Mouse (Mus musculus) midbrain, embryonic 13.5 days (tissue): ENCODE results near the gene Rnase9. TPM values are rescaled to one million over a fixed set of nuclear protein-coding genes. Genes with fewer than 3 reads are reported as not detected.
"Not testable (repeated sequence)": the region's sequence is repeated elsewhere in the genome, so short reads cannot be mapped to it uniquely, and the experiment has no call there.

Experiments used
- ATAC-seq: fragments of 200-750 bp; cut with Nextera tagmentation; 2 replicates; pipeline ENCODE4 v1.8.0; 2017; ENCODE audit warnings: mild to moderate bottlenecking, moderate TSS enrichment, moderate library complexity
- H3K27ac ChIP-seq: fragments of 300-500 bp; sonication (generic); 2 replicates; pipeline ENCODE4 v1.5.1; 2015; ENCODE audit warnings: inconsistent platforms, mild to moderate bottlenecking, moderate library complexity
- H3K27me3 ChIP-seq: fragments of 300-500 bp; sonication (generic); 2 replicates; pipeline ENCODE4 v1.6.1; 2015; ENCODE audit warnings: mild to moderate bottlenecking, inconsistent platforms
- H3K36me3 ChIP-seq: fragments of 300-500 bp; sonication (generic); 2 replicates; pipeline ENCODE4 v1.6.1; 2015; ENCODE audit warnings: mild to moderate bottlenecking, inconsistent platforms
- H3K4me1 ChIP-seq: fragments of 300-500 bp; sonication (generic); replicated peaks from 2 replicates; pipeline ENCODE4 v1.6.1; 2015; ENCODE audit warnings: inconsistent platforms
- H3K4me2 ChIP-seq: fragments of 300-500 bp; sonication (generic); replicated peaks from 2 replicates; pipeline ENCODE4 v1.6.1; 2015; ENCODE audit warnings: moderate library complexity, mild to moderate bottlenecking, inconsistent platforms
- H3K4me3 ChIP-seq: fragments of 300-500 bp; sonication (generic); replicated peaks from 2 replicates; pipeline ENCODE4 v1.5.1; 2015; ENCODE audit warnings: mild to moderate bottlenecking, inconsistent platforms
- H3K9ac ChIP-seq: fragments of 300-500 bp; sonication (generic); replicated peaks from 2 replicates; pipeline ENCODE4 v1.6.1; 2015; ENCODE audit warnings: mild to moderate bottlenecking, inconsistent platforms
- H3K9me3 ChIP-seq: fragments of 300-500 bp; sonication (generic); 2 replicates; pipeline ENCODE4 v1.6.1; 2016; ENCODE audit warnings: mild to moderate bottlenecking, inconsistent platforms
- WGBS: fragments of 180-500 bp; shearing (Covaris S2); methylation state at CpG from one replicate; pipeline ENCODE4 v1.1.7; 2015; 5-methylcytosine and 5-hydroxymethylcytosine counted together
- polyA plus RNA-seq: library from polyadenylated mRNA; unstranded; fragments of >200 nt; fragmentation: Nextera tagmentation; extraction: Ambion mirVana; gene quantifications from 2 replicates; pipeline ENCODE4 v1.2.1, GENCODE M21; 2015

Rnase9 gene
- polyA plus RNA-seq, 1 experiment from 2014 or later, result not detected

DNA sequence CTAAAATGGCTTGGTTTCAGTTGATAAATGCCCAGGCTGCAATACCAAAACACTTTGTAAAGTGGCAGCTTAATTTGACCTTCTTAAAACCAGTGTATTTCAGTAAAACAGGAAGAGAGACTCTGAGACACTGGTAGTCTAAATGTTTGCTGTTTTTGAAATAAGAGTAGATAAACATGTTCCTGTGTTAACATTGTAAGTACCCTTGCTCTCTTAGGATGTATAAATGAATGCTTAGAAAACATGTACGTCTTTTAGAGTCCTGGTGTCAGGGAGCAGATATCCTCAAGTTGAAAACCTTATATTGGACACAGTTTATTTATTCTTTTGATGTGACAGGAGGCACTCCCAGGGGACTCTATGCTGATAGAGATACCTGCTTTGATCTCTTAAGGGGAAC lies 6.5 kb downstream of the Rnase9 start:
- H3K4me3 ChIP-seq, result no peak overlapping the region
- WGBS, result 36% methylated on average over 1 of the region's 1 CpGs
- no peak overlapping the region for H3K27ac ChIP-seq
- H3K4me2 ChIP-seq, result no peak overlapping the region
- H3K9me3 ChIP-seq, result peaks cover 3% of the 10 kb centered on the region; the same call in 1 of the 2 replicates
- no peak for ATAC-seq
- no peaks in the 10 kb centered on the region for H3K36me3 ChIP-seq
- H3K9ac ChIP-seq, result no peak overlapping the region
- no peaks in the 10 kb centered on the region for H3K4me1 ChIP-seq
- H3K27me3 ChIP-seq, result no peaks in the 10 kb centered on the region

DNA sequence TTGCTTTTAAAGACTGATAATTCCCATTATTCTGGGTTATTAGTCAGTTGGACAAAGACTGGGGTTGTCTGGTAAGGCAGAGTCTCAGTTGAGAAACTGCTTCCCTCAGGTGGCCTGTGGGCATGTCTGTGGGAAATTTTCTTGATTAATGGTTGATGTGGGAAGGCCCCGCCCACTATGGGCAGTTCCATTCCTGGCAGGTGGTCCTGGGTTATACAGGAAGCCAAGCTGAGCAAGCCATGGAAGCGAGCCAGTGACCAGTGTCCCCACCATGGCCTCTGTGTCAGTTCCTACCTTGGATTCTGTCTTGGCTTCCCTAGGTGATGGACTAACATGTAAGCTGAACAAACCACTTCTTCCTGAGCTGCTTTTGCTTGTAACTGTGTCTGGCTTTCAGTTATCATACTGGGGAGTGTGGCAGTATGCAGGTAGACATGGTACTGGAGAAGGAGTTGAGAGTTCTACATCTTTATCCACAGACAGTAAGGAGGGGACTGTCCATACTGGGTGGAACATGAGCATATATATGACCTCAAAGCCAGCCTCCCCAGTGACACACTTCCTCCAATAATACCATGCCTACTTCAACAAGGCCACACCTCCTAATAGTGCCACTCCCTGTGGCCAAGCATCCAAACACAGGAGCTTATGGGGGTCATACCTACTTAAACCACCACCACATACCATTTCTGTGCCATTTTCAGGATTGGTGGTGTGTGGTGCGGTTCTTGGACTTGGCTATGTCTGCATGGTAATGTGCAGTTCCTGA lies 14.1 kb downstream of the Rnase9 start:
- WGBS, result 73% methylated on average over 3 of the region's 3 CpGs
- Histone ChIP-seq H3K4me2 (no peak overlapping the region), H3K36me3 (no peaks in the 10 kb centered on the region), H3K9me3 (peaks cover 3% of the 10 kb centered on the region; the same call in 1 of the 2 replicates), H3K27ac (no peak overlapping the region), H3K4me1 (no peaks in the 10 kb centered on the region), H3K4me3 (no peak overlapping the region), H3K9ac (no peak overlapping the region), H3K27me3 (no peaks in the 10 kb centered on the region)
- ATAC-seq, result 0 out of 2 replicates have a peak, but pooled peaks have one; percentile 27

DNA sequence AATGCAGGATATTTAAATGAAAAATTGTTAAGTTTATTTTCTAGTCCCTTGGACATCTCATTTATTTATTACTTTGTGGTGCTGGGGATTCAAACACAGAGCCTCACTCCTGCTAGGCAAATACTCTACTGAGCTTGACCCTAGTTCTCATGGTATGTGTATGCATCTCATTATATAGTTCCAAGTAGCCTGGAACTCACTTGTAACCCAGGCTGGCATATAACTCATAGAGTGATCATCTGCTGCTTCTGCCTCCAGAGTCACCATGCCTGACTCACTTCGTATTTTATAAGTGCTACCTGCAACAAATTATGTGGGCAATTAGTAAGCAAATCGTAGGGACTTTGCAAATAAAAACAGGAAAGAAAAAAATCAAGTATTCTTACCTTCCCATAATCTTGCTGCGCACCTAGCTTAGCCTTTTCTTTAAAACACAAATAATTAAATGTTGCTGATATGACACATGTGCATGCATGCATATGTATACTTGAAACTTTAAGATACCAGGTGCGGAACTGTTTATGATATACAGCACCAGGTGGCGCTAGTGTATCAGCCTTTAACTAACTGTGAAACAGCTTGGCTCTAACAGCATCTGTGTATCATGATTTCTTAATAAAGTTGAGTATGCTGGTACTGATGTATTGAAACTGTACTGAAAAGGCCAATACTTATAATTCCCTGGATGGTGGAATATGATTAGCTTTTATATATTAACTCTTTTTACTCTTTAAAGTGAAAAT lies 15.1 kb downstream of the Rnase9 start:
- peak; percentile 50 for ATAC-seq
- no peaks in the 10 kb centered on the region for H3K27me3 ChIP-seq
- 39% methylated on average over 5 of the region's 5 CpGs for WGBS
- H3K27ac ChIP-seq, result no peak overlapping the region
- no peaks in the 10 kb centered on the region for H3K4me1 ChIP-seq
- H3K4me3 ChIP-seq, result no peak overlapping the region
- H3K4me2 ChIP-seq, result no peak overlapping the region
- H3K9me3 ChIP-seq, result no peaks in the 10 kb centered on the region
- H3K9ac ChIP-seq, result no peak overlapping the region
- no peaks in the 10 kb centered on the region for H3K36me3 ChIP-seq

DNA sequence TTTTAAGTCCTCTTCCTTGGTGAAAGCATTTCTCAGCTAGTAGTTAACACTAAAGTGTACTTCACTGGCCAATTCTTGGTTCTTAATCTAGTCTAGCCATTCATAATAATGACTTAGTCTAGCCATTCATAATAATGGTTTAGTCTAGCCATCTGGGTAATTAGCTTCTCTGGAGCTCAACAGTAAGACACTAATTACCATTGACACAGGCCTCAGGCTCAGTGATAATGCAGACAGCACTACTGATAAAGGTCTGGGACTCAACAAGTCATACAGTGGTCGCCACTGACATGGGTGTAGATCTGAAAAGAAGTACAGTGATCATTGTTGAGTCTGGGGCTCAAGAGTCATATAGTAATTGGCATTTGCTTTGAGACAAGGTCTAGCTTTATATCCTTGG lies 16.8 kb downstream of the Rnase9 start:
- H3K36me3 ChIP-seq, result no peaks in the 10 kb centered on the region
- no peaks in the 10 kb centered on the region for H3K4me1 ChIP-seq
- H3K4me3 ChIP-seq, result no peak overlapping the region
- no peak overlapping the region for H3K9ac ChIP-seq
- no peaks in the 10 kb centered on the region for H3K27me3 ChIP-seq
- H3K27ac ChIP-seq, result no peak overlapping the region
- H3K9me3 ChIP-seq, result no peaks in the 10 kb centered on the region
- no peak for ATAC-seq
- no peak overlapping the region for H3K4me2 ChIP-seq
- WGBS, result 93% methylated on average over 1 of the region's 1 CpGs

DNA sequence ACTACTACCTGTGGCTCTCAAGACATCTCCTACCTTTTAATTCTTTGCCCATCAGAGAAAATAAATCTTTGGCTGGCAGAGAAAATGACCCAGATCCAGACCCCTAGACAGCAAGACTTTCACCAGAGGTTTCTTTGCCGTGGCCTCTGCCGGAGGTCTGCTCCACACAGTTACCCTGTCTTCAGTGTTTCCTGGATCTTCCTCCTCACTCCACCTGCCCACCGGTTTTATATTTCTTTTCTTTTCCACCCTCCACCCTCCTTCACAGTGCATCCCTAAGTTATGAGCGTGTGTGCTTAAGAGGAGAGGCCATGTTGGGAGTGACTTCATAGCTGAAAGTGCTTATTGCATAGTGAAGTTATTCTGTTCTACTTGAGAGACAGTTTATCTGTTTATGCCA lies 18.2 kb downstream of the Rnase9 start:
- no peaks in the 10 kb centered on the region for H3K36me3 ChIP-seq
- H3K27me3 ChIP-seq, result no peaks in the 10 kb centered on the region
- H3K9me3 ChIP-seq, result no peaks in the 10 kb centered on the region
- no peaks in the 10 kb centered on the region for H3K4me1 ChIP-seq
- H3K9ac ChIP-seq, result no peak overlapping the region
- no peak overlapping the region for H3K4me3 ChIP-seq
- 85% methylated on average over 4 of the region's 4 CpGs for WGBS
- no peak overlapping the region for H3K4me2 ChIP-seq
- H3K27ac ChIP-seq, result no peak overlapping the region
- no peak for ATAC-seq

DNA sequence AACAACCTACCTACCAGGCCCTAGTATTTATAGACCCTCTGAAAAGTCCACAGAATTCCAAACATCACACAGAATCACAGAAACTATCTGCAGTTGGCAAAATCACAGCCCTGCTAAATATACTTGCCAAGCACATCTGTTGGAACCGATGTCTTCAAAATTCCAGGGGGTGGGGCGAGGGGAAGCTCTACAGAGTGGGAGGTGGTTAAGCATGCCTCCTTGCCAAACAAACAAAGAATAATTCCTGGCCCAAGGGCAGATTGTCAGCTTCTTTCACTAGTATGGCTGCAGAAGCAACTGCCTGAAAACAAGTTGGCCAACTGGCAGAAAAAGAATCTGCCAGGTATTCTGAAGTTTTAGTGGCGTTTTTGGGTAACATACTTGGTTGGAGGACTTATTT lies 24.4 kb downstream of the Rnase9 start:
- no peak overlapping the region for H3K9ac ChIP-seq
- WGBS, result 84% methylated on average over 3 of the region's 3 CpGs
- H3K4me3 ChIP-seq, result no peak overlapping the region
- H3K4me2 ChIP-seq, result no peak overlapping the region
- no peak overlapping the region for H3K27ac ChIP-seq
- H3K27me3 ChIP-seq, result no peaks in the 10 kb centered on the region
- H3K9me3 ChIP-seq, result no peaks in the 10 kb centered on the region
- no peak for ATAC-seq
- H3K4me1 ChIP-seq, result no peaks in the 10 kb centered on the region
- no peaks in the 10 kb centered on the region for H3K36me3 ChIP-seq

DNA sequence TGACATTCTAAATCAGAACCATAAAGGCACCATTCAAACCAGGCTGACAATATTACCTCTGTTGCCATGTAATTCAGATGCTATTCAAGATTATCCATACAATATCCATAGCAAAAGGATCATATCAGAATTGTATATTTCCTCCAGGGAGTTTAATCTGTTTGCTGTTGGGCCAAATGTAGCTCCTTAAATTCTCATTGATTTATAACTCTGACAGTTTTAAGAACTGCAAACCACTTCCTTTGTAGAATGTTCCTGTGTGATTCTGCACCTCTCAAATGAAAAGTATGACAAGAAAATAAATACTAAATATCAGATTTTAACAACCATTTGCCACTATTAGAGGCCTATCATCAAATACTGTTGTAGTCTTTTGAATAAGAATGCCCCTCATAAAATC lies 25.9 kb downstream of the Rnase9 start:
- Histone ChIP-seq H3K27ac (no peak overlapping the region), H3K27me3 (no peaks in the 10 kb centered on the region), H3K9me3 (no peaks in the 10 kb centered on the region), H3K4me1 (no peaks in the 10 kb centered on the region), H3K36me3 (no peaks in the 10 kb centered on the region), H3K9ac (no peak overlapping the region), H3K4me2 (no peak overlapping the region), H3K4me3 (no peak overlapping the region)
- ATAC-seq, result no peak

DNA sequence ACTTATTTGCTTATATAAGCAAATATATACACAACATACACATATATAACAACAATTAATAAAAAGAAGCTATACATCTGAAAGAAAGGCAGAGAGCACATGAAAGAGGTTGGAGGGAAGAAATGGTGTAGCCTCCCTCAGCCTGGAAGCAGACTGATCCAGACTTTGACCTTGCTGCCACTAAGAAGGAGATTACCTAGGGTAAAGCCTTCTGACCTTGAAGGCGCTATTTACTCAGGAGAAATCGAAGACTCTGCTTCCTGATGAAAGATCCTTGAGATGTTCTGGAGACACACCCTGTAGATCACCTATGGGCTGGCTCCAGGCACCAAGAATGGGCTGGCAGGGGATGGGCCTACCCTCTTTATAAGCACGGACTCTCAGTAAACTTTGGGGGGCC lies 26.9 kb downstream of the Rnase9 start:
- not testable (repeated sequence) for H3K9ac ChIP-seq, ATAC-seq, H3K27ac ChIP-seq, H3K4me1 ChIP-seq, H3K27me3 ChIP-seq, H3K4me3 ChIP-seq, H3K4me2 ChIP-seq, H3K9me3 ChIP-seq, H3K36me3 ChIP-seq
- 85% methylated on average over 3 of the region's 3 CpGs for WGBS

DNA sequence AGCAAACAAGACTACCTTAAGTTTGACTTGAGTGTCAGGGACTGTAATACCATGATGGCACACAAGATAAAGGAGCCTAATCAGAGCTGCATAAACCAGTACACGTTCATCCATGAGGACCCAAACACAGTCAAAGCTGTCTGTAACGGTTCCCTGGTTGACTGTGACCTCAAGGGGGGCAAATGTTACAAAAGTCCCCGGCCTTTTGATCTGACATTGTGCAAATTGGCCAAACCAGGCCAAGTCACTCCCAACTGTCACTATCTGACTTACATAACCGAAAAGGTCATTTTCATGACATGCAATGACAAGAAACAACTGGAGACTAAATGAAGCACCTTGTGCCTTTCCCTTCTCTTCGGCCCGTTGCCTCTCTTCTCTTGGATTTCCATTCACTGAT lies 32.1 kb downstream of the Rnase9 start:
- Histone ChIP-seq H3K27ac (no peak overlapping the region), H3K36me3 (no peaks in the 10 kb centered on the region), H3K4me3 (no peak overlapping the region), H3K4me2 (no peak overlapping the region), H3K9me3 (no peaks in the 10 kb centered on the region), H3K9ac (no peak overlapping the region), H3K27me3 (no peaks in the 10 kb centered on the region), H3K4me1 (no peaks in the 10 kb centered on the region)
- no peak for ATAC-seq
- WGBS, result 85% methylated on average over 6 of the region's 6 CpGs

DNA sequence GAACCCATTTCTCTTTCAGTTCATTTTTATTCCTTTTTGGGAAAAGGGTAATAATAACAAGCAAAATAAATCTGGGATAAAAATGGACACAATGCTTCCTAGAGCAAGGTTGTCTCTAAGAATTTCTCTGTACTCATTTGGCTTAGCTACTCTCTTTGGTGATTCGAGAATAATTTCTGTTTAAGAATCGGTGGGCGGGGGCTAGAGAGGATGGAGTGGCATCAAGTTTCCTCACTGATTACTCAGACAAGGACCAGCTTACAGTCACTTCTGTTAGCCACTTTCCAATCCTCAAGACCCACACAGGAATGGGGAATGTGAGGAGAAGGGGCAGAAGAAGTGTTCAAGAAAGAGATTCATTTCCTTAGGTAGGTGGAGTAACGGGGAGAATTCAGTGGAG lies 32.9 kb downstream of the Rnase9 start:
- Histone ChIP-seq H3K27me3 (no peaks in the 10 kb centered on the region), H3K4me1 (no peaks in the 10 kb centered on the region), H3K4me3 (no peak overlapping the region), H3K36me3 (no peaks in the 10 kb centered on the region), H3K9me3 (no peaks in the 10 kb centered on the region), H3K9ac (no peak overlapping the region), H3K27ac (no peak overlapping the region), H3K4me2 (no peak overlapping the region)
- ATAC-seq, result no peak
- 90% methylated on average over 4 of the region's 4 CpGs for WGBS

DNA sequence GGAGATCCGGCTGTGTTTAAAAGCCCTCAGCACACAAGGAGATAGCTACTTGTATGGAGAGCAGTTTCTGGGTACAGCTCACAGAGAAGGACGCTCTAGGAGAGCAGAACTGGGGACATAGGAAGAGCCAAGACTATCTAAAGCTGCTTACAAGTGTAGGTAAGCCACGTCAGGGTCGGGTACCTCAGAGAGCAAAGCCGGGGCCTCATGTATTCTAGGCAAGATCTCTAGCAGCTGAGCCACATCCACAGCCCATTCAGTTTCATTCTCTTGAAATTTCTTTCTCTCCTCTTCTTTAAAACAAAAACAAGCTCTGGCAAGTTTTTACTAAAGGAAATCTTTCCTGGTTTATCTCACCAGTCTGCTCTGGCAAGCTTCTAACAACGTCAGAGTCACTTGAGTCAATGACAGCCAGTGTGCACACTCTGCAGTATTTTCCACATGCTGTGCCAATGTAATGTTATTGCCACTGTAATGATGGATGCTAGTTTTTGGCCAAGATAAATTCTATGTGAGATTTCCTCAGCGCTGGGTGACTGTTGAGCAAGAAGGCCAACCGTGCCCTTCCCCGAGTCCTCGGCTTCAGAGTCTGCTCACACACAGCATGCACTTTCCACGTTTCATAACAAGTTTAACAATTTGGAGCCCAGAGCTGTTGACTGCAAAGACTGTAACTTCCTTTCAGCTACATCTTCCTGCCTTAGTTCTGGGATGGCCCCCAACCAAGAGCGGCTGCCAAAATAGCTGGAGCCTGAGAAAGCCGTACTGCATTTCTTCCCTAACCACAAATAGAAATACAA lies 33.6 kb downstream of the Rnase9 start:
- Histone ChIP-seq H3K27me3 (no peaks in the 10 kb centered on the region), H3K9ac (no peak overlapping the region), H3K9me3 (no peaks in the 10 kb centered on the region), H3K4me2 (no peak overlapping the region), H3K27ac (no peak overlapping the region), H3K4me1 (no peaks in the 10 kb centered on the region), H3K36me3 (no peaks in the 10 kb centered on the region), H3K4me3 (no peak overlapping the region)
- 86% methylated on average over 13 of the region's 13 CpGs for WGBS
- no peak for ATAC-seq

DNA sequence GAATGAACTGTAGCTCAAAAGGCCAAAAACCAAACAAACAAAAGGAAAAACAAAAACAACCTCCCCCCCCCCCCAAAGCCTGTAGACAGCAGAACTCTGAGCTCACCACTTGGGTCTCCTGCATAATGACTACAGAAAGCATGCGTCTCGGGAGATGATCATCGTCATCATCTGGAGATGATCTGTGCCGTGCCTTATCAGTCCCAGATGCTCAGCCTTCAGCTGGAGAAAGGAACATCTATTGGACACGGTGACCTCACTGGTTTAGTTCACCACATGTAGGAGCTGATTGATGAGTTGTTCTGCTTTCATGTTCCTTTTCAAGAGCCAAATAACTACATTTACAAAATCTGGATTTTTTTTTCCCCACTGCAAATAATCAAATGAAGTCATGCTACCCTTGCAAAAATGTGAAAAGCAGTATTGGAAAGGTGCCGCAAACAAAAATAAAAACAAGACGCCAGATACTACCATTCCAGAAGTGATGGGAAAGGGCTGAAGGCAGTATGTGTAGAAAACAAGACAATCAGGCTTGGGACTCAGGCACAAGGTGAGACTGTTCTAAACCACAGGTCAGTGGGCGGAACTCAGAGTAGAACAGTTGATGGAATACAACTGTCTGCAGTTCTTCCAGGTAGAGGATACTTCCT lies 34.4 kb downstream of the Rnase9 start, which contains the start of gene Rnase10:
Gene Rnase10 (plus strand): TSS at position 600 of the 650 bp plus-strand sequence.
- Histone ChIP-seq H3K27me3 (no peaks in the 10 kb centered on the region), H3K9ac (no peak within 1 kb of the TSS), H3K4me2 (no peak within 1 kb of the TSS), H3K4me1 (no peaks in the 10 kb centered on the region), H3K9me3 (no peaks in the 10 kb centered on the region), H3K27ac (no peak within 1 kb of the TSS), H3K4me3 (no peak within 1 kb of the TSS), H3K36me3 (no peaks in the 10 kb centered on the region)
- 89% methylated on average over 8 of the region's 8 CpGs for WGBS
- no peak for ATAC-seq
